Mouse (Mus musculus) cerebellum, adult 9-10 months (tissue): ENCODE data around the gene Dnajb1.

Experiments
- DNase-seq: peaks from one replicate; pipeline ENCODE4 v3.0.0; 2022

The Dnajb1 gene

DNA sequence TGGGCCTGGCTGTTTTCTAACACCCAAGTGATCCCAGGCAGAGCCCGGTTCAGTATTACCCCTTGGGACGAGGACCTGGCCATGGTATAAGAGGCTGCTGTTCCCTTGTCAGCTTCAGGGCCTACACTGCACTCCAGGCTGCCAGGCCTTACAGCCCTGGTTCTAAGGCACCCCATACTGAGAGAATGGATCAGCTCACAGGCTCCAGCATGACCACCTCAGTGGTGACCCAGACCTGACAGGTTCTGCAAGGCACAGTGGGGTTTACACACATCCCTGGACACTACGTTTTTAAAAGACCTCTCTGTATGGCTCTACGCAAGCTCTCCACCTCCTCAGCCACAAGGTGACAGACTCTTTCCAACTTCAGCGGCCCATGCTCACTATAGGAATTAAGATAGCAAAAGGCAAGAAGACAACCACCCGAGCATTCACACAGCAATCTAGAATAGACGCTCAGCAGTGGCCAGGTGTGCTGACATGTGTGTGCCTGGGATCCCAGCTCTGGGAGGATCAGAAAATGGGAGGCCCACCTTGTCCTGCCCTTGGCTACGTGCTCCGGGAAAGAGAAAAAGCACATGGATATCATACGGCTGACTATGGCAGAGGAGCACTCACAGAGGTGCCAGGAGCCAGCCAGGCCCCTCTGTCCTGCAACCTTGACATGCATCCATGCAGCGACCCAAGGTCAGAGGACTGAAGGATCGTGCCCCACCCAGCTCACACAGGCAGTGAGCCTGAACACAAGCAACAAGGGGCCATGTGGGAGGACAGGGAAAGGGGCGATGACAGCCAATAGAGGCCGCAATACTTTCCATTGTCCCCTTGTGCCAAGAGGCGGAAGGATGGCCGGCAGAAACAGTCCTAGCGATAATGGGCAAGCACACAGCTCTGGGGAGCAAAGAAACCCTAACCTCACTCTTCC lies 29.6 kb upstream of the Dnajb1 start:
- DNase-seq: peak; percentile 20

GRCm38 (mm10) chr8:83579676-83580075 lies 28.3 kb upstream of the Dnajb1 start:
- peak; percentile 4 for DNase-seq

DNA sequence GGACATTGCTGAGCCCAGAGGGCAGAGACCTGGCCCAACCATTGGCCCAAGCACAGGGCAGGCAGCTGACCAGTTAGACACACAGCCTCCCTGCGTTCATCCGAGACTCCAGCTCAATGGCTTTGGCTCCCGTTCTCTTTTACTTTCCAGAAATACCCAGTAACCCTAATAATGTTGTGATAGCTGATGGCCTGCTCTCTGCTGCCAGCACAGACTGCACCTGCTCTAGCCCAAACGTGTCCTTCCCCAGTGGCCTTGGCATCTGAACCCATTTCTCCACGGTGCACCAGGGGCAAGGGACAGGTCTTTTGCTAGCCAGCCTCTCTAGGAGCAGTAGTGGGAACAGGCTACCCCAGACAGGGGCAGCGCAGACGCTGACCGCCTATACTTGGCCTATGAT lies 27.2 kb upstream of the Dnajb1 start:
- DNase-seq: peak; percentile 33

DNA sequence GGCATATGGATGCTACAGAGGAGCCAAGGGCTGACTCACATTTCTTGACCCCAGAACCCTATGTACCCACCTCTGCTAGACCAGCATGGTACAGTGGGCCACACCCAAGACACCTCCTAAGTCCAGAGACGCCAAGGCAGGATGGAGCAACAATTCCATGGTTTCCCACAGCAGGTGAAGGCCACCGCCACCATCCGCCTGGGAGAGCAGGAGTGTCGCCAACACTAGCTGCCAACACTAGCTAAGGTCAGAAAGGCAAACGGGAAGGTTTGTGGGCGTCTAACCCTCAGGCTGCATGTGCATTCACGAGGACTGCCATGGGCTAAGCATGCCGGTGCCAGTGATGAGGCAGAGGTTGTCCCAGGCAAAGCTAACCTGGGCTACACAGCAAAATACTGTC lies 25.8 kb upstream of the Dnajb1 start:
- DNase-seq: peak; percentile 42

- no peak for DNase-seq
Observed at GRCm38 (mm10) chr8:83583236-83583635, 24.8 kb upstream of the Dnajb1 start.

DNA sequence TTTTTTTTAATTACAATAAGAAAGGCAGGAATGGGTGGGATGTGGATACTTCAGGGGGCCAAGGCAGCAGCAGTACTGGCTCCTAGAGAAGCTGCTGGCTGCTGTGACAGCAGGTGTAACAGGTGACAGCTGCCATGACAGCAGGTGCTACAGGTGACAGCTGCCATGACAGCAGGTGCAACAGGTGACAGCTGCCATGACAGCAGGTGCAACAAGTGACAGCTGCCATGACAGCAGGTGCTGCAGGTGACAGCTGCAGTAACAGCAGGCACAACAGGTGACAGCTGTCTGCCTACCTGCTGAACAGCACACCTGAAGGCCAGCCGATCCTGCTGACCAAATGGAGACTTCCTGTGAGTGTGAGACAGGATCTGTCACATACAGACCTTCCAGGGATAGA lies 23.2 kb upstream of the Dnajb1 start:
- no peak for DNase-seq

DNA sequence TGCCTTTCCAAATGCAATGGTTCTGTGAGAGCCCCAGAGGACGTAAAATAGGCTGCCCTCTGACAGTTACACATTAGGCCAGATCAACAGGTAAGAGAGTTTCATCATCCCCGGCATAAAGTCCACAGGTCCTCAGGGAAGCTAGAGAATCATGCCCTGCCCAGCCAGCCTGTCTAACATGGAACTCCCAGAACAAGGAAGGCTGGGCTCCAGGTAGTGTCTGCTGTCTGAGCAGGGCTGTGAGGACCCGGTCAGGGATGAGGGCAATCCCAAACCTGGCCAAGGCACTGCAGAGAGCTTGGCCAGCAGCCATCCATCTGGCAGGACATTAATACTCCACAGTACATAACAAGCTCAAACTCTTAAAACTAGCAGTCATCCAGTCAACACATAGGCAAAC lies 22.7 kb upstream of the Dnajb1 start:
- no peak for DNase-seq

GRCm38 (mm10) chr8:83587644-83588043 lies 20.3 kb upstream of the Dnajb1 start:
- no peak for DNase-seq

- DNase-seq: no peak
Observed at GRCm38 (mm10) chr8:83588886-83589285, 19.1 kb upstream of the Dnajb1 start.

- DNase-seq: no peak
Observed at GRCm38 (mm10) chr8:83590488-83591023, 17.4 kb upstream of the Dnajb1 start.

GRCm38 (mm10) chr8:83592682-83593081 lies 15.3 kb upstream of the Dnajb1 start:
- no peak for DNase-seq

- DNase-seq: no peak
Observed at GRCm38 (mm10) chr8:83593325-83594166, 14.4 kb upstream of the Dnajb1 start.

- DNase-seq: peak; percentile 99
Observed at GRCm38 (mm10) chr8:83594167-83595049, 13.6 kb upstream of the Dnajb1 start.

DNA sequence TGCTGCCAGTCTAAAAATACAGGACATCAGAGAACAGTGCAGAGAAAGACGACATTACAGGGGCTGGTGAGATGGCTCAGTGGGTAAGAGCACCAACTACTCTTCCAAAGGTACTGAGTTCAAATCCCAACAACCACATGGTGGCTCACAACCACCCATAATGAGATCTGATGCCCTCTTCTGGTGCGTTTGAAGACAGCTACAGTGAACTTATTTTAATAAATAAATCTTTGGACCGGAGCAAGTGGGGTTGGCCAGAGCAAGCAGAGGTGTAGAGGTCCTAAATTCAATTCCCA lies 13.0 kb upstream of the Dnajb1 start:
- peak; percentile 65 for DNase-seq

DNA sequence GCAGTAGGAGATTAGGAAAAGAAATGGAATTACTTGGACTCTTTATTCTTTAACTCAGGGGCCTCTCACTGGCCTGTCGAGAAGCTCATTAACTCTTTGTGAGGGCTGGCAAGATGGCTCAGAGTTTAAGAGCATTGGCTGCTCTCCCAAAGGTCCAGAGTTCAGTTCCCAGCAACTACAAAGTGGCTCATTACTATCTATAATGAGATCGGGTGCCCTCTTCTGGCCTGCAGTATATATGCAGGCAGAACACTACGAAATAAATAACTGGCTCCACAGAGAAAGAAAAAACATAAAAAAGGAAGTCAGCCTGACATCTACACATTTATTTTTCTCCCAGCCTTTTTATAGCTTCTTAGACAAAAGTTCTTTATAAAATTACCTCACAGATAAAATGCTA lies 11.6 kb upstream of the Dnajb1 start:
- DNase-seq: no peak

DNA sequence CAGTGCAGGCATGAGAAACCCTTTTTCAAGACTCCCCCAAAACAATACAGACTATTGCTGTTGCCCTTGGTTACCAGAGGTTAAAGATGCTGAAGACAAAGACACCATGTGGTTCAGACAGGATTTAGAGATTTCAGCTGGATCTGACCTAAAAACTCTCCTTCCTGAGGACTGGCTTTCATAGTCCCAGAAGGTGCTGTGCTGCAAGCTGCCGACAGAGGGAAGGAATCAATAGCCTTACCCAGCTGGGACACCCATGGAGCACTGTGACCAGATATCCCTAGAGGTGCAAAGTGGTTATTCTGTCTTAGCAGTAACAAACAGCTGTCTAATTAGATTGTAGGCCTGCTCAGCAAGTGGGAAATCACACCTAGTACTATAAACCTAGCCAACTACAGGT lies 9.8 kb upstream of the Dnajb1 start:
- DNase-seq: no peak

GRCm38 (mm10) chr8:83599814-83600213 lies 8.2 kb upstream of the Dnajb1 start:
- no peak for DNase-seq

- no peak for DNase-seq
Observed at GRCm38 (mm10) chr8:83602650-83603029, 5.4 kb upstream of the Dnajb1 start.

DNA sequence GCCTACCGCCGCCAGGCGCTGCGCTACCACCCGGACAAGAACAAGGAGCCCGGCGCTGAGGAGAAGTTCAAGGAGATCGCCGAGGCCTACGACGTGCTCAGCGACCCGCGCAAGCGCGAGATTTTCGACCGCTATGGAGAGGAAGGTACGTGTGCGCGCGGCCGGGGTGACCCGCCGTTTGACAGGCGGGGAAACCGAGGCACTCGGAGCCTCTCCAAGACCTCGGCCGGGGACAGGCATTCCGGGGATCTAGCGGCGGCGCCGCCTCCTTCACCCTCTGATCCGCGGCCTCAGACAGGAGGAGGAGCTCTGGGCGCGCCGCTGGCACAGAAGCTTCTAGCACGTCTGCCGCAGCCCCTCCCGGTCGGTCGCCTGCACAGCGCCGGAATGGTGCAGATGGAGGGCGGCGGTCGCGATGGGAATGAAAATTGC lies 421 bp downstream of the Dnajb1 start:
- peak; percentile 78 for DNase-seq

DNA sequence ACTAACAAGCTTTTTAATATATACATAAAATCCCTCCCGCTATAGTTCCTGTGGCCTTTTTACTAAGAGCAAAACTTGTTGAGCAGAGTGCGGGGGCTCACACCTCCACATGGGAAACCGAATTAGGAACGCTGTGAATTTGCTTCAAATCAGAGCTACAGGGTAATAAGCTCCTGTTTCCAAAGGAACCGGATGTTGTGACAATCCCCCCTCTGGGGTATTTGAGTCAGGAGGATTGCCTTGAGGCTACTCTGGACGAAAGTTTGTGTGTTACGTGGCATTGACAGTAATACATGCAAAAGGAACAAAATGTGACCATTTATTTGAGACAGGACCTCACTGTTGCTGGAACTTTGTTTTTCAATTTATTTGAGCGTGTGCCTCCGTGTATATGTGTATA lies 1.1 kb downstream of the Dnajb1 start:
- no peak for DNase-seq

DNA sequence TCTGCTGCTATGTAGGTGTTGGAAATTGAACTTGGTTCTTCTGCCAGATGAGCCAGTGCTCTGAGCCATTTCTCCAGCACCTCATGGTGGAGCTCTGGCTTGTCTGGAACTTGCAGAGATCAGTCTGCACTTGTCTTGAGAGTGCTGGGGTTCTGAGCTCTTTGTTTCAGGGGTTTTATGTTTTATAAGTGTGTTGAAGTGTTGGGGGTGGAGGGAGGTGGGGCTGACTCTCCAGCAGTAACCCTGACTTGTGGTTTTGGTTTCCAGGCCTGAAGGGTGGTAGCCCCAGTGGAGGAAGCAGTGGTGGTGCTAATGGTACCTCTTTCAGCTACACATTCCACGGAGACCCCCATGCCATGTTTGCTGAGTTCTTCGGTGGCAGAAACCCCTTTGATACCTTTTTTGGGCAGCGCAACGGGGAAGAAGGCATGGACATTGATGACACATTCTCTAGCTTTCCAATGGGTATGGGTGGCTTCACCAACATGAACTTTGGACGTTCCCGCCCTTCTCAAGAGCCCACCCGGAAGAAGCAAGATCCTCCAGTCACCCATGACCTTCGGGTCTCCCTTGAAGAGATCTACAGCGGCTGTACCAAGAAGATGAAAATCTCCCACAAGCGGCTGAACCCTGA lies 1.7 kb downstream of the Dnajb1 start:
- DNase-seq: peak; percentile 30

DNA sequence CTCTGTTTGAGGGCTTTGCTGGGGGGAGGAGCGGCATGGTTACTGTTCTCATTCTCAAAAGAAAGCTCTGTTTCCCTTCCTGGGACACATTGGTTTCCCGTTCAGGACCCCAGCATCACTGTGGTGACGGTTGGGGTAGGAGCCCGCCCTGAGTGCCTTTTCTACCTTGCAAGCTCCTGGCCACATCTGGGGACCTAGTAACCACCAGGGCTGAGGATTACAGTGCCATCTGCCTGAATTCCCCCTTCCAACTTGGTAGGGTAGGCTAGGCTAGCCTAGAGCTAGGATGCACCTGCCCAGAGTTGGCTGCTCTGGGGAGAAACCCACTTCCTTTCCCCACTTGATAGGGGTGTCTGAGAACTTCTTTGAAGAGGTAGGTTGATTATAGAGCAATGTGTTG lies 3.9 kb downstream of the Dnajb1 start:
- no peak for DNase-seq
